Mouse (Mus musculus): ENCODE measurements around the gene Rab28. TPM values are rescaled to one million over a fixed set of nuclear protein-coding genes. Genes with fewer than 3 reads are reported as not detected.
A peak's percentile ranks its signal among the peaks of the same experiment; 100 is the strongest.

Rab28 gene
- polyA plus RNA-seq (2015; fragmentation: Nextera tagmentation; extraction: Ambion mirVana) = 40.8 and 43.4 TPM in 2 replicates

DNA sequence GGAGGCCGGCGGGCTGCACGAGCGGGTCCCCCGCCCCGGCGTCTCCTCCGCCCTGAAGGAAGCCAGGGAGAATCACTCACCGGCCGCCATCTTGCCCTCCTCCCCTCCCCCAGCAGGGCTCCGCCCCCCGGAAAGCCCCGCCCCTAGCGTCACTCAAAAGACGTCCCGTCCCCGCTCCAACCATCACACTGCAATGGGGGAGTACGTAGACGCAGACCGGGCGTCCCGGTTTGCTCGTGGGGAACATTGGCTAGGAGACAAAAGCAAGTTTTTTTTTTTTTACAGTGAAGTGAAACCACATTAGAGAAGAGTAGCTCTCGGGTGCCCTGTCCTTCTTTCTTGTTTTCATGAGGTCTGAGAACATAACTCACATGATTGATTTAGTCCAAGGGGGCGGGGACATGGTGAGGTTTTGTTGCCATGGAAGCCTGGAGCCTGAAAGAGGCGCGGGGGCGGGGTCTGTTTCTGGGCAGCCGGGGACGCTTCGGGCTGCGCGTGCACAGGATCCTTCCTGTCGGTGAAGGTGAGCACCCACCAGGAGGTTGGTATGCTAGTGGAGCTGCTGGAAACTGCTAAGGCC is at the start of gene Rab28:
Rab28 (minus strand) TSS at position 107 of the 580 bp plus-strand sequence.
- H3K4me1 ChIP-seq (replicated peaks; ENCODE audit: control insufficient read depth, insufficient read depth, low read length) = no peaks in the 10 kb centered on the region
- H3K4me3 ChIP-seq (ENCODE audit: low read depth, low read length) = peak within 1 kb of the TSS; percentile 98
- H3K27me3 ChIP-seq (replicated peaks; ENCODE audit: control insufficient read depth, insufficient read depth, low read length) = no peaks in the 10 kb centered on the region
- peak within 1 kb of the TSS; percentile 94 for H3K4me2 ChIP-seq (replicated peaks; ENCODE audit: low read depth)
- peak within 1 kb of the TSS; percentile 84 for H3K9ac ChIP-seq (ENCODE audit: low read depth, low read length)
- WGBS = under 1% methylated on average over 34 of the region's 34 CpGs
- H3K27ac ChIP-seq (ENCODE audit: low read depth, low read length) = peak within 1 kb of the TSS; percentile 88
- no peak for TF ChIP-seq CTCF (IDR thresholded peaks at IDR 0.05; ENCODE audit: low read depth)
- no peaks in the 10 kb centered on the region for H3K36me3 ChIP-seq (ENCODE audit: control insufficient read depth, insufficient read depth)
- H3K9me3 ChIP-seq (ENCODE audit: control insufficient read depth) = no peaks in the 10 kb centered on the region
- ATAC-seq = peak; percentile 99

GRCm38 (mm10) chr5:41757338-41757737 is 49.4 kb upstream of the Rab28 start:
- H3K4me2 ChIP-seq (replicated peaks; ENCODE audit: low read depth) = no peak overlapping the region
- WGBS = 17% methylated on average over 5 of the region's 5 CpGs
- no peak overlapping the region for H3K27ac ChIP-seq (ENCODE audit: low read depth, low read length)
- no peak for ATAC-seq
- no peaks in the 10 kb centered on the region for H3K4me1 ChIP-seq (replicated peaks; ENCODE audit: control insufficient read depth, insufficient read depth, low read length)
- TF ChIP-seq CTCF (IDR thresholded peaks at IDR 0.05; ENCODE audit: low read depth) = no peak
- no peaks in the 10 kb centered on the region for H3K9me3 ChIP-seq (ENCODE audit: control insufficient read depth)
- H3K36me3 ChIP-seq (ENCODE audit: control insufficient read depth, insufficient read depth) = no peaks in the 10 kb centered on the region
- H3K4me3 ChIP-seq (ENCODE audit: low read depth, low read length) = no peak overlapping the region
- peaks cover 75% of the 10 kb centered on the region for H3K27me3 ChIP-seq (replicated peaks; ENCODE audit: control insufficient read depth, insufficient read depth, low read length)
- no peak overlapping the region for H3K9ac ChIP-seq (ENCODE audit: low read depth, low read length)

- Histone ChIP-seq H3K36me3 (ENCODE audit: control insufficient read depth, insufficient read depth) (no peaks in the 10 kb centered on the region), H3K4me3 (ENCODE audit: low read depth, low read length) (no peak overlapping the region), H3K4me1 (replicated peaks; ENCODE audit: control insufficient read depth, insufficient read depth, low read length) (no peaks in the 10 kb centered on the region), H3K4me2 (replicated peaks; ENCODE audit: low read depth) (no peak overlapping the region), H3K27me3 (replicated peaks; ENCODE audit: control insufficient read depth, insufficient read depth, low read length) (peaks cover 70% of the 10 kb centered on the region), H3K9ac (ENCODE audit: low read depth, low read length) (no peak overlapping the region), H3K9me3 (ENCODE audit: control insufficient read depth) (no peaks in the 10 kb centered on the region), H3K27ac (ENCODE audit: low read depth, low read length) (no peak overlapping the region)
- TF ChIP-seq CTCF (IDR thresholded peaks at IDR 0.05; ENCODE audit: low read depth) = no peak
- 28% methylated on average over 4 of the region's 4 CpGs for WGBS
- ATAC-seq = no peak
These were observed 48.4 kb upstream of the Rab28 start for GRCm38 (mm10) chr5:41756396-41756795.

- peak overlapping the region; percentile 49 for H3K4me2 ChIP-seq (replicated peaks; ENCODE audit: low read depth)
These were observed 47.5 kb upstream of the Rab28 start for GRCm38 (mm10) chr5:41755373-41755960.

DNA sequence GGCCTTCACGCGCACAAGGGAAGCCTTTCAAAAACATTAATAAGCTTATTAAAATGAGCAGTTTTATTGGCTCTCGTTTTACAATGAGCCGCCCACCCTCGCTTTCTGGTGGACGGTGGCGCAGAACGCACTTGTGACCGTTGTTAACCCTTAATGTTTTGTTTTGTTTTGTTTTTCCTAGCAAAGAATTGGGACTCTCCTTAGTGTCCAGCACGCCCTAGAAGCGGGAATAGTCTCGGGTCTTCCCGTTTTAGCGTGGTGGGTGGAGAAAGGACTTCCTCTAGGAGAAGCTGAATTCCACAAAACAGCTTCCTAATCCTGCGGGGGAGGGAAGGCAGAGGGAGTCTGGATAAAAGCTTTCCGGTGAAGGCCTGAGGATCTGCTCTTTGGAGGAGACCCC is 46.9 kb upstream of the Rab28 start:
- Histone ChIP-seq H3K9me3 (ENCODE audit: control insufficient read depth) (no peaks in the 10 kb centered on the region), H3K27me3 (replicated peaks; ENCODE audit: control insufficient read depth, insufficient read depth, low read length) (peaks cover 61% of the 10 kb centered on the region), H3K27ac (ENCODE audit: low read depth, low read length) (no peak overlapping the region), H3K9ac (ENCODE audit: low read depth, low read length) (no peak overlapping the region), H3K4me2 (replicated peaks; ENCODE audit: low read depth) (peak overlapping the region; percentile 49), H3K36me3 (ENCODE audit: control insufficient read depth, insufficient read depth) (no peaks in the 10 kb centered on the region), H3K4me3 (ENCODE audit: low read depth, low read length) (no peak overlapping the region), H3K4me1 (replicated peaks; ENCODE audit: control insufficient read depth, insufficient read depth, low read length) (no peaks in the 10 kb centered on the region)
- WGBS = 2% methylated on average over 16 of the region's 16 CpGs
- TF ChIP-seq CTCF (IDR thresholded peaks at IDR 0.05; ENCODE audit: low read depth) = no peak
- ATAC-seq = no peak

More at GRCm38 (mm10) chr5:41755373-41755960, 47.5 kb upstream of the Rab28 start:
- 9% methylated on average over 23 of the region's 23 CpGs for WGBS
- no peaks in the 10 kb centered on the region for H3K4me1 ChIP-seq (replicated peaks; ENCODE audit: control insufficient read depth, insufficient read depth, low read length)
- peaks cover 67% of the 10 kb centered on the region for H3K27me3 ChIP-seq (replicated peaks; ENCODE audit: control insufficient read depth, insufficient read depth, low read length)
- no peak overlapping the region for H3K27ac ChIP-seq (ENCODE audit: low read depth, low read length)
- no peak for TF ChIP-seq CTCF (IDR thresholded peaks at IDR 0.05; ENCODE audit: low read depth)
- no peaks in the 10 kb centered on the region for H3K9me3 ChIP-seq (ENCODE audit: control insufficient read depth)
- H3K4me3 ChIP-seq (ENCODE audit: low read depth, low read length) = no peak overlapping the region
- no peak for ATAC-seq
- H3K9ac ChIP-seq (ENCODE audit: low read depth, low read length) = no peak overlapping the region
- H3K36me3 ChIP-seq (ENCODE audit: control insufficient read depth, insufficient read depth) = no peaks in the 10 kb centered on the region

GRCm38 (mm10) chr5:41754226-41754775 is 46.3 kb upstream of the Rab28 start:
- Histone ChIP-seq H3K36me3 (ENCODE audit: control insufficient read depth, insufficient read depth) (no peaks in the 10 kb centered on the region), H3K27me3 (replicated peaks; ENCODE audit: control insufficient read depth, insufficient read depth, low read length) (peaks cover 59% of the 10 kb centered on the region), H3K4me2 (replicated peaks; ENCODE audit: low read depth) (peak overlapping the region; percentile 49), H3K27ac (ENCODE audit: low read depth, low read length) (no peak overlapping the region), H3K4me3 (ENCODE audit: low read depth, low read length) (no peak overlapping the region), H3K9me3 (ENCODE audit: control insufficient read depth) (no peaks in the 10 kb centered on the region), H3K9ac (ENCODE audit: low read depth, low read length) (no peak overlapping the region), H3K4me1 (replicated peaks; ENCODE audit: control insufficient read depth, insufficient read depth, low read length) (no peaks in the 10 kb centered on the region)
- no peak for TF ChIP-seq CTCF (IDR thresholded peaks at IDR 0.05; ENCODE audit: low read depth)
- WGBS = 11% methylated on average over 17 of the region's 17 CpGs
- ATAC-seq = no peak

All from intestine, postnatal 0 days (tissue).